Mouse (Mus musculus) brain, embryonic 14.5 days (tissue): ENCODE results near the gene Raf1.

Experiments
- CTCF ChIP-seq: fragments of 200-500 bp; IDR thresholded peaks from 2 replicates; pipeline ENCODE4 v1.5.1; 2012; ENCODE audit warnings: inconsistent platforms, mild to moderate bottlenecking, moderate library complexity, borderline replicate concordance; ENCODE audit not compliant: insufficient read depth, insufficient read length; ENCODE audit errors: extremely low read depth
- POLR2A ChIP-seq: fragments of 200-500 bp; IDR thresholded peaks from 2 replicates; pipeline ENCODE4 v1.6.1; 2012; ENCODE audit warnings: mild to moderate bottlenecking, inconsistent platforms, borderline replicate concordance; ENCODE audit not compliant: poor library complexity, insufficient read depth, insufficient read length, severe bottlenecking; ENCODE audit errors: extremely low read depth

GRCm38 (mm10) chr6:115692163-115692950 lies 15.9 kb upstream of the Raf1 start:
- TF ChIP-seq CTCF: no peak
- TF ChIP-seq POLR2A: no peak
